Mouse (Mus musculus) ovary, postnatal 10 days (tissue): ENCODE measurements around the gene Aplp1.
A peak's percentile ranks its signal among the peaks of the same experiment; 100 is the strongest.

Source experiments
- DNase-seq: peaks from one replicate; pipeline ENCODE4 v3.0.0; 2022; ENCODE audit warnings: low spot score

Gene Aplp1

DNA sequence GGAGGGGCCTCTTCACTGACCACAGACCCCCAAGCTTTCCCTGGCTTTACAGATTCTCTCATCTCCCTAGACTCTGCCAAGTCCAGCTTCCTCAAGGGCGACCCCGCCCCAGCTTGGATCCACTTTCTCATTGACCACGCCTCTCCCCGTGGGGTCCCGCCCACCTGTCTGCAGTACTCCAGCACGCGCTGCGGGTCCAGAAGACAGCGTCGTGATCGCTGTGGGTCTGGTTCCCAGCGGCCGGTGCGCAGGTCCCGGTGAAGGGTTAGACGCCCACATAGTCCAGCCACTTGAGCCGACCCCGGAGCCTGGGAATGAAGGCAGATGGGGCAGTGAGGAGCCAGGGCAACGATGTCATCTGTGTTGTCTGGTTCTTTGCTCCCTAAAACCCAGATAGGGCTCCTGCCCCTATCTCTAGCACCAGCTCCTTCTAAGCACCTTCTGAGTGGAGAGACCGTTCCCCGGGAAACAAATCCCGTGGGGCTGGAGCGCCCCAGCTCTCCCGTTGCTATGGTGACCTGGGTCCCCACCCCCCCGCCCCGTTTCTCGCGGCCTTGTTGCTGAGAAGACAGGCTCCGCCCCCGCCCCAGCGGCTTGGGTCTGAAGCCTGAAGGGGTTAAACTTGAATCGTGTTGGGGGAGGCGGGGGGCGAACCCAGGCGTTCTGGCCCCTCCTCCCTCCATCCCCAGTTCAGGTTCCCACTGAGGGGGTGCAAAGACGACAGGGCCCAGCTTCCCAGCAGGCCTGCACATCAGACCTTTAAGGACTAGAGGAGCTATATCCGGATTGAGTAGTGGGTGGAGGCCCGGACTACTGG, 973 bp downstream of the Aplp1 start:
- DNase-seq: no peak

DNA sequence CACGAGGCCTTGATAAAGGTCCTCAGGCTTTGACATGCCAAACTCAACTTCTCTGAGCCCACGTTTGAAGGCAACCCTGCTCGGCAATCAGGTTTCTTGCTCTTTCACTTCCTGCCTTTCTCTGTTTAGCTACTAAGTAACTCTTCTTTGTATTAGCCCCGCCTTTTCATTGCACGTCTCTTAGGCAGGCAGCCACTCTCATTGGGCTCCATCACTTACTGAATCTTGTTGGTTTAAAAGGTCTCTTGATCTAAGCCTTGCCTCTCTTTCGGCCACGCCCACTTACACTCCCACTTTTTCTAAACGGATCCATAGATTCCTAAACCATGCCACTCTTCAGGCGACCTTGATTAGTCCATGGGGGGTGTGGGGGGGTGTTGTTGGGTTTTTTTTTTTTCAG, 1.6 kb downstream of the Aplp1 start:
- no peak for DNase-seq

- DNase-seq: no peak
These were observed 4.6 kb downstream of the Aplp1 start for GRCm38 (mm10) chr7:30440697-30441096.

DNA sequence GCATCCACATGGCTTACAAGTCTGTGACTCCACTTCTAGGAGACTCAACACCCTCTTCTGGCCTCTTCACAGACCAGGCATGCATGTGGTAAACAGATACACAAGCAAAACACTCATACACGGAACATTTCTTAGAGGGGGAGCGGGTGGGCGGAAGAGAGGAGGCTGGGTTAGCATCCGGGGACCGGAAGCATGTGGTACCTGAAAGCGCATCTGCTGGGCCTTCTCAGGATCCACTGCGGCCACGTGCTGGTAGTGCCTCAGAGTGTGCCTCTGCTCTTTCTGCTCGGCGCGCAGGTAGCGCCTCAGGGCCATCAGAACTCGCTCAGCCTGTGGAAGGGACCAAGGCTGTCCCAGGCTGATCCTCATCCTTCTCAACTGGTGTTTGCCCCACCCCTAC, 5.6 kb downstream of the Aplp1 start:
- DNase-seq: no peak

- DNase-seq: no peak
These were observed 8.5 kb downstream of the Aplp1 start for GRCm38 (mm10) chr7:30436879-30437278.

DNA sequence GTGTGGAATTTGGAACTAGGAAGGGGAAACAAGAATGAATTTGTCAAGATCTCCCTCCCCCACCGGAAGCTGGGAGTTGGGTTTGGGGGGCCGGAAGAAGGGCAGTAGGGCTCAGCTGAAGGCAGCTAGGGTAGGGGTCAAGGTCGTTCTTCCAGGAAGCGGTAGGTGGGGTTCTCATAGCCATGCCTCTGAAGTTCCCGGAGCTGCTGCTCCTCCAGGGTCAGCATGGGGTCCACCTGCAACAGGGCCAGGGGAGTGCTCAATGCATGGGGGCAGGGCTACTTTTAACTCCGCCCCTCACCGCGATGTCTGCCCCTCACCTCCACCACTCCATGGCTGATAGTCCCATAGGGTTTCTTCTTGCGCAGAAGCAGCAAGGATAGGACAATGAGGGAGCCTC, 10.2 kb downstream of the Aplp1 start:
- no peak for DNase-seq

DNA sequence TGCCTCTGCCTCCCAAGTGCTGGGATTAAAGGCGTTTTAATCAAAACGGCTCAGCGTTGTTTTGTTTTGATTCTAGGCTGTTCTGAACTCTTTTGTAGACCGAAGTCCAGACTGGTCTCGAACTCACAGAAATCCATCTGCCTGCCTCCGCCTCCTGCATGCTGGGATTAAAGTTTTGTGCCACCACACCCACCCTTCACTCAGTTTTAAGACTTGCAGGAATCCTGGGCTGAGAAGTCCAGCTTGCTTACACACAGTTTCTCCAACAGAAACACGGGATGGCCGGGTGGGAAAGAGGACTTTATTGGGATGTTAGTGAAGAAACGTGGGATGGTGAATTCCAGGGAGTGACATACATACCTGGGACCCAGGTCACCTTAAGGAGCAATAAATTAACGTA, 10.6 kb downstream of the Aplp1 start:
- no peak for DNase-seq

DNA sequence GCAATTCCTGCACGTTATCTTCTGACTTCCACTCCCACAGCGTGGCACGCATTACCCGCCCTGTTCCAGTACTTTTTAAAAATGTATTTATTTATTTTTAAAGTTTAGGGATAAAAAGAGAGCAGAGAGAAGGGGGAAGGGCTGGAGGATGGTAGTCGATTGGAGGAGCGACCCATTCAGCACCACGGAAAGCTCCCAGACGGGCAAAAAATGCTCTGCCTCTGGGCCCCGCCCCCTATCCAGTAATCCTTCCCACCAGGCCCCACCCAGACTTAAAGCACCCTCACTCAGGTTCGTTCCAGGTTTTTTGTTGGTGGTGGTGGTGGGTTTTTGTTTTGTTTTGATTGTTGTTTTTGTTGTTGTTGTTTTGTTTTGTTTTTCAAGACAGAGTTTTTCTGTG, 11.1 kb downstream of the Aplp1 start:
- DNase-seq: no peak

GRCm38 (mm10) chr7:30431793-30432192, 13.5 kb downstream of the Aplp1 start:
- DNase-seq: no peak

DNA sequence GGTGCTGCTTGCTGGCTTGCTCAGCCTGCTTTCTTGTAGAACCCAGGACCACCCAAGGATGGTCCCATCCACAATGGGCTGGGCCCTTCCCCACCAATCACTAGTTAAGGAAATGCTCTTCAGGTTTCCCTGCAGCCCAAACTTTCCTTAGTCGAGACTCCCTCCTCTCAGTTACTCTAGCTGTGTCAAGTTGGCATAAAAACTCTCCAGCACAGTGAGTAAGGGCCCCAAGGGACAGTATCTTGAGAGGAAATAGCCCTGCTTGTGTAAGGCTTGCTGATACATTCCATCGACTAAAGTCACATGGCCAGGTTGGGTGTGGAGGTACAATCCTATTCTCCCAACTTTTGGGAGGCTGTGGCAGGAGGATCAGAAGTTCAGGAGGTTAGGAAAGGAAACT, 15.1 kb downstream of the Aplp1 start:
- DNase-seq: no peak

DNA sequence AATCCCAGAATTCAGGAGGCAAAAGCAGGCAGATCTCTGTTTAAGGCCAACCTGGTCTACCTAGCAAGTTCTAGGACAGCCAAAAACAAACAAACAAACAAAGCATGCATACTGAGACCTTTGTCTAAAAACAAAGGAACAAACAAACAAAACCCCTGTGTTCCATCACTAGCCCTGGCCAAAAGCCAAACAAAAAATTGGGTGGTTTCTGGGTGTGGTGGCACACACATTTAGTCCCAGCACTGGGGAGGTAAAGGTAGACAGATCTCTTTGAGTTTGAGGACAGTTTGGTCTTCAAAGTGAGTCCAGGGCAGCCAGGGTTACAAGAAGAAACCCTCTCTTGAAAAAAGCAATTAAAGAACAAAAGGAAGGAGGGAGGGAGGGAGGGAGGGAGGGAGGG, 16.0 kb downstream of the Aplp1 start:
- no peak for DNase-seq

DNA sequence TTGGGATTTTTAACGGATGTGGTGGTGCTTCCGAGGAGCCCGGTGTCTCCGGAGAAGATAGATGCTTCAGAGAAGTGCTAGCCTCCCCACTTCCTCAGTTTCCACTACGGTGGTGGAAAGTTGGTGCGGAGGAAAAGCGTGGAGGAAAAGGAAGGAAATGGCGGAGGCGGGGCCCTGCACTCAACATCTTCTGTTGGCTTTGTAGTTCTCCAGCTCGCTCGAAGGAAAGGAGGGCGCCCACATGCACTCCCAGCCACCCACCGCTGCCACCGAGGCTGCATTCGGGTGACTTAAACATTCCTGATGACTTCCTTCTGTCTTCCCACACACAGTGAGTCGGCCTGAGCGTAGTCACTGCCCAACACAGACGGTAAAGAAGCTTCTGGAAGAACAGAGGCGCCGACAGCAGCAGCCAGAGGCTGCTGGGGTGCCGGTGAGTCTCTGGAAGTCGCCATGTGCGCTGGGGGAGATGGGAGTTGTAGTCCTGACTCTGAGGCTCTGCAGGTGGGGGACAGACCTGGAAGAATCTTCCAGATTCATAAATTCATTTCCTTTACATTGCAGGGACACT, 22.2 kb downstream of the Aplp1 start:
- no peak for DNase-seq

DNA sequence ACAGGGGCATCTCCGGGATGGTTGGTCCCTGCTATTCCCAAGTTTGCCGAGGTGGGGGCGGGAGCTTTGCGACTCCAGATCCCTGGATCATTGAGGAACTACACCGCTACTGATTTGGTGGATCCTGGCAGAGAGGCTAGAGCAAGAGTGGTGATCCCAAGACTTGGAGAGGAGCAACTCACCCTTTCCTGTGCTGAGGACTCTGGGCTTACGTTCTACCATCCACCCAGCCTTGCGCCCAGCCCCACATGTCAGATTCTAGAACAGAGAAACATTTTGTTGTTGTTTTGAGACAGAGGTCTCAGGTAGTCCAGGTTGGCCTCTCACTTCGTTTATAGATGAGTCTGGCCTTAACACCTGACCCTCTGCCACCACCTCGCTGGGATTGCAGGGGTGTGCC, 22.8 kb downstream of the Aplp1 start:
- DNase-seq: no peak

DNA sequence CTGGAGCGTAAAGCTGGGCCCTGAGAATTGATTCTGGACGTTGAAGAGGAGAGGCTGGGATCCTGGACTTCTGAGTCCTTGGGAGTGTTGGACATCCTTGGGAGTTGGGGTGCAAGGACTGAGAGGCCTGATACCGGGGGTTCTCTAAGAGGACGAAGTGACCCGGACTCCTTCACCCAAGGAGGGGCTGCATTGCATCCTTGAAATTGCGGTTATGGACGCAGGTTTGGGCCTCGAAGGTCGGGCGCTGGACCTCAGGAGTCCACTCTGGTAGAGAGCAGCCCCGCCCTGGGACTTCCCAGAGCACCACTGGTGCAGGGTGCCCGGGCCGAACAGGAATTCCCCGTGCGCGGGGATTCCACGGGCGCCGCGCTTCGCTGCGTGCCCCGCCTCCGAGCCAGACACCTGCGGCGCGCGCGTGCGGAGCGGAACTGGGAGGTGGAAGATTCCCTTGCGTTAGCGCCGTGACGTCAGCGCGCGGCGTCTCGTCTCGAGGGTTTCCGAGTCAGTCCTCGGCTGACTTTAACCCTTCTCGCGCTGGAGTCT, 23.4 kb downstream of the Aplp1 start:
- DNase-seq: peak; percentile 39

DNA sequence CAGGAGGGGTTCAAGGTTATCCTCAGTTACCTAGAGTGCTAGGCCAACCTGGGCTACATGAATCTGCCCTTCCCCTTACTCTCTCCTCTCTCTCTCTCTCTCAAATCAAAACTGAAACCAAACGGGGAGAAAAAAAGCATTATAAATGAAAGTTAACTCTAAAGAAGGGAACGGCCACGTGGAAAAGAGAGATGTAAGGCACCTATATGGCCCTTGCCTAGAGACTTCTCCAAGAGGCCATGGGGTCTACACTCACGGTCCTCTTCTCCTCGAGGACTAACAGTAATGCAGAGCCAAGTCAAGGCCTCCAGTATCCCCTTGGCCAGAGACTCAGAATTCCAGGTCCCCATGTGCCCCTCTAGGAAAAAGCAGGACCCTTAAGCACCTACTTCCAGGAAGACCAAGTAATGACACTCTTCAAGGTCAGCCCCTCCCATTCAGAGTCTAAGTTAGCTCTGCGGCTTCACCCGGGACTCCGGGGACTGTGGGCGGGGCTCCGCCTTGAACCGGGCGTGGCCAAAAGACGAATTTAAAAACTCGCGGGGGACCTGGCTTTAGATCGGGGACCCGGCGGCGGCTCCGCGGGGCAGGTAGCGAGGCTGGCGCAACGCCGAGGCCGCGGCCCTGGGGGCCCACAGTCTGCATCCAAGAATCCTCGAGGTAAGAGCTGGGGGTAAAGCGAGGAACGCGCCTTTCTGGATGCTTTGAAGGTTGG, 24.0 kb downstream of the Aplp1 start, which contains the start of gene Nfkbid:
Nfkbid (plus strand) TSS at position 558 of the 715 bp plus-strand sequence.
- DNase-seq: no peak

GRCm38 (mm10) chr7:30420673-30421072, 24.7 kb downstream of the Aplp1 start:
- DNase-seq: no peak

GRCm38 (mm10) chr7:30419561-30420499, 25.5 kb downstream of the Aplp1 start, which contains the start of gene Hcst:
Hcst (minus strand) TSS chr7:30419854.
- no peak for DNase-seq

DNA sequence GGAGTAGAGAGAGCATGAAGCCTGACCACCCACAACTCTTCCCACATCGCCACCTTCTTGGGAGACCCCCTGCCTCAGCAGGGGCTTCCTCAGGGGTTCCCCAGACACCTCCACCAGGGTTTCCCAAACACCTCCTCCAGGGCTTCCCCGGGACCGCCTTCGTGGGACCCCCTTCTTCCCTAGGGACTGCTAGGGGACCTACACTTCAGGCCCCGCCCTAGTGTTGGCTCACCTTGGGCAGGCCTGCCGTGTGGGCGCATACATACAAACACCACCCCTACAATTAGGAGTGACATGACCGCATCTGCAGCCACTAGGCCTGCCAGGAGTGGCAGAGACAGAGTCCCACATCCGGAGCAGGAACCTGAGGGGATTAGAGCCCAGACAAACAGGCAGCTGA, 27.5 kb downstream of the Aplp1 start:
- DNase-seq: no peak

DNA sequence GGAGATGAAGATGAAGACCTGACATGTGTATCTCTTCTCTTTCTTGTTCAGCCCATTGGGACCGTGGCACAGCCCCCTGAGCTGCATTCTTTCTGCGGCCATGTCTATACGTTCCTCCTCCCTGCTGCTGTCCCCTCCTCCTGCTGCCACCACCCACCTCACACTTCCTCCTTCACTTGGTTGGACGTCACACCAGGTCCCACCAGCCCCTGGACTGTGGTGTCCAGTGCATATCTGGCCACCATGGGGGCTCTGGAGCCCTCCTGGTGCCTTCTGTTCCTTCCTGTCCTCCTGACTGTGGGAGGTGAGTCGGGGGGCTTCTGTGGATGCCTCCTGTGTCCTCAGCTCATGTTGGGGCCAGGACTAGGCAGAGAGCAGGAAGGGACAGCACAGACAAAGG, 31.7 kb downstream of the Aplp1 start, which contains the start of gene Tyrobp:
Tyrobp (plus strand) TSS at position 165 of the 400 bp plus-strand sequence.
- DNase-seq: no peak

DNA sequence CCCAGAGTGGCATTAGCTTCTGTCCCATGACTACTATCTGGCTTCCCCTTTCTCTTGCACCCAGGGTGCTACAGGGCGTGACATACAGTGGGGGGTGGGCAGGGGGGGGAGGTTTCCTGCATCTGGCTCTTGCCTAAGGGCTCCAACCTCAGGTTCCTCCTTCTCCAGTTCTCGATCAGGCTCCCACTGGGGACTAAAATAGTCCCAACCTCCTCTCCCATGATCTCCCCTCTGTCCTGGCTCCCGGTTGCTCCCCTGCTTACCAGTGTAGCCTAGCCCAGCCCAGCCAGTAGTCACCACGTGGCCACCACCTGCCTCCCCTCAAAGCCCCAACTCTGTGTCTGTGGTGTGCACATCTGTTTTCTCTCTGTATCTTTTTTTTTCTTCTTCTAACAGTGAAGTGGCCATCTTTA, 32.6 kb downstream of the Aplp1 start:
- DNase-seq: no peak

- DNase-seq: no peak
These were observed 34.3 kb downstream of the Aplp1 start for GRCm38 (mm10) chr7:30411023-30411422.

GRCm38 (mm10) chr7:30409789-30410188, 35.5 kb downstream of the Aplp1 start:
- DNase-seq: no peak
